Comparison of ENCODE assay signal across 12 mouse cellular contexts in genomic region chr12:53292010-53292409, GRCm38 (mm10). TPM values are rescaled to one million over a fixed set of nuclear protein-coding genes. Genes with fewer than 3 reads are reported as not detected.
DNase-seq lines count a peak whose midpoint lies in the region; ATAC-seq lines count a peak whose summit lies in the region.
"Had no signal": no experiment of that assay in that cellular context is flagged by ENCODE, and none has a peak within 500 bp of the region (broad histone marks: within the 10 kb centered on the region; RNA-seq: fewer than 3 reads in every experiment).

No protein-coding gene starts in this region.

- H3K9me3 ChIP-seq in heart, embryonic 13.5 days: no peaks in the 10 kb centered on the region
- H3K9me3 ChIP-seq in embryonic facial prominence, embryonic 14.5 days (ENCODE audit: control insufficient read depth, low read length): no peaks in the 10 kb centered on the region
- no peaks in the 10 kb centered on the region for H3K9me3 ChIP-seq in hindbrain, embryonic 13.5 days
- no peaks in the 10 kb centered on the region for H3K9me3 ChIP-seq in midbrain, embryonic 16.5 days (replicated peaks; ENCODE audit: control insufficient read depth, low read length, poor library complexity, severe bottlenecking)
- H3K9me3 ChIP-seq in liver, embryonic 12.5 days (replicated peaks): no peaks in the 10 kb centered on the region

- ATAC-seq in heart, embryonic 13.5 days (ENCODE audit: extremely low read depth, insufficient number of reproducible peaks, low FRiP score, low TSS enrichment): no peak
- ATAC-seq in embryonic facial prominence, embryonic 14.5 days (ENCODE audit: low read depth): no peak
- ATAC-seq in hindbrain, embryonic 13.5 days (ENCODE audit: low FRiP score): no peak
- ATAC-seq in midbrain, embryonic 16.5 days: no peak; the same call in 1 of the 2 replicates
- ATAC-seq in liver, embryonic 12.5 days: no peak
- ATAC-seq: CD4-positive, CD25-positive, alpha-beta regulatory T cell, adult 4 months; inflammation-experienced regulatory T-cells, adult 6 months had no signal

- H3K27ac ChIP-seq in heart, embryonic 13.5 days (replicated peaks): peak overlapping the region; percentile 67
- H3K27ac ChIP-seq in embryonic facial prominence, embryonic 14.5 days (replicated peaks; ENCODE audit: low read depth, low read length): peak overlapping the region; percentile 81; the same call in 1 of the 2 replicates
- H3K27ac ChIP-seq in hindbrain, embryonic 13.5 days: peak overlapping the region; percentile 75; the same call in 1 of the 2 replicates
- peak overlapping the region; percentile 0; the same call in 1 of the 2 replicates for H3K27ac ChIP-seq in midbrain, embryonic 16.5 days (ENCODE audit: low read length)
- H3K27ac ChIP-seq in liver, embryonic 12.5 days: no peak overlapping the region

- H3K4me1 ChIP-seq in heart, embryonic 13.5 days: peaks cover 7% of the 10 kb centered on the region
- peaks cover 16% of the 10 kb centered on the region for H3K4me1 ChIP-seq in embryonic facial prominence, embryonic 14.5 days (ENCODE audit: control insufficient read depth, insufficient read depth, low read length)
- H3K4me1 ChIP-seq in hindbrain, embryonic 13.5 days (replicated peaks): peaks cover 29% of the 10 kb centered on the region
- H3K4me1 ChIP-seq in midbrain, embryonic 16.5 days (ENCODE audit: control insufficient read depth, insufficient read depth, low read length): peaks cover 3% of the 10 kb centered on the region; the same call in 1 of the 2 replicates
- no peaks in the 10 kb centered on the region; the same call in 1 of the 2 replicates for H3K4me1 ChIP-seq in liver, embryonic 12.5 days

- H3K27me3 ChIP-seq in heart, embryonic 13.5 days (replicated peaks): peaks cover 8% of the 10 kb centered on the region; the same call in 1 of the 2 replicates
- no peaks in the 10 kb centered on the region for H3K27me3 ChIP-seq in embryonic facial prominence, embryonic 14.5 days (replicated peaks; ENCODE audit: control insufficient read depth, insufficient read depth, low read length)
- H3K27me3 ChIP-seq in hindbrain, embryonic 13.5 days: no peaks in the 10 kb centered on the region
- no peaks in the 10 kb centered on the region for H3K27me3 ChIP-seq in midbrain, embryonic 16.5 days (ENCODE audit: control insufficient read depth, insufficient read depth, low read depth, low read length)
- no peaks in the 10 kb centered on the region for H3K27me3 ChIP-seq in liver, embryonic 12.5 days (replicated peaks)

- intact Hi-C loops in heart, postnatal 36 days (cut with DNase I): no loop called here

- H3K4me3 ChIP-seq in heart, embryonic 13.5 days: no peak overlapping the region
- H3K4me3 ChIP-seq in embryonic facial prominence, embryonic 14.5 days (ENCODE audit: low read depth, low read length): no peak overlapping the region
- no peak overlapping the region for H3K4me3 ChIP-seq in hindbrain, embryonic 13.5 days
- H3K4me3 ChIP-seq in midbrain, embryonic 16.5 days (ENCODE audit: low read depth, low read length): no peak overlapping the region
- no peak overlapping the region for H3K4me3 ChIP-seq in liver, embryonic 12.5 days

- no peak for DNase-seq in heart, postnatal 36 days
- DNase-seq in embryonic facial prominence, embryonic 14.5 days (ENCODE audit: low spot score): no peak
- no peak for DNase-seq in ovary, postnatal 10 days (ENCODE audit: low spot score)
- DNase-seq in adrenal gland, adult (ENCODE audit: inconsistent age in 2 of 2, low spot score in 1 of 2): no peak
- DNase-seq: gastrocnemius, postnatal 14 days had no signal

- 66% methylated on average over 8 of the region's 8 CpGs for WGBS in heart, embryonic 13.5 days
- 63% methylated on average over 8 of the region's 8 CpGs for WGBS in embryonic facial prominence, embryonic 14.5 days
- 45% methylated on average over 8 of the region's 8 CpGs for WGBS in hindbrain, embryonic 13.5 days
- 45% methylated on average over 8 of the region's 8 CpGs for WGBS in midbrain, embryonic 16.5 days
- WGBS in liver, embryonic 12.5 days (ENCODE audit: insufficient replicate concordance): 76% methylated on average over 8 of the region's 8 CpGs

- no peak overlapping the region for H3K4me2 ChIP-seq in heart, embryonic 13.5 days
- peak overlapping the region; percentile 23; the same call in 1 of the 2 replicates for H3K4me2 ChIP-seq in embryonic facial prominence, embryonic 14.5 days (ENCODE audit: low read depth, low read length)
- 0 out of 2 replicates have a peak overlapping the region, but pooled peaks have one; percentile 6 for H3K4me2 ChIP-seq in hindbrain, embryonic 13.5 days
- H3K4me2 ChIP-seq in midbrain, embryonic 16.5 days (ENCODE audit: low read length): no peak overlapping the region
- no peak overlapping the region for H3K4me2 ChIP-seq in liver, embryonic 12.5 days

- H3K9ac ChIP-seq in heart, embryonic 13.5 days: no peak overlapping the region
- H3K9ac ChIP-seq in embryonic facial prominence, embryonic 14.5 days (ENCODE audit: low read depth, low read length): peak overlapping the region; percentile 28; the same call in 1 of the 2 replicates
- H3K9ac ChIP-seq in hindbrain, embryonic 13.5 days: no peak overlapping the region
- H3K9ac ChIP-seq in midbrain, embryonic 16.5 days (ENCODE audit: low read depth, low read length): no peak overlapping the region
- no peak overlapping the region for H3K9ac ChIP-seq in liver, embryonic 12.5 days

- no peaks in the 10 kb centered on the region for H3K36me3 ChIP-seq in heart, embryonic 13.5 days
- no peaks in the 10 kb centered on the region for H3K36me3 ChIP-seq in embryonic facial prominence, embryonic 14.5 days (ENCODE audit: control insufficient read depth, insufficient read depth, low read length)
- H3K36me3 ChIP-seq in hindbrain, embryonic 13.5 days: no peaks in the 10 kb centered on the region
- no peaks in the 10 kb centered on the region for H3K36me3 ChIP-seq in midbrain, embryonic 16.5 days (ENCODE audit: control insufficient read depth, insufficient read depth, low read length)
- H3K36me3 ChIP-seq in liver, embryonic 12.5 days: no peaks in the 10 kb centered on the region

RNA-seq across cellular contexts. Expression of gene Npas3, which starts 43.5 kb away (rescaled TPM):
- 0.94 and 1.1 TPM in 2 replicates for polyA plus RNA-seq in heart, embryonic 13.5 days (2015; fragmentation: Nextera tagmentation; extraction: Ambion mirVana)
- total RNA-seq in heart, postnatal 36 days (2021): under 1 TPM; 0.79 to 0.83 TPM
- polyA plus RNA-seq in embryonic facial prominence, embryonic 14.5 days (2014; fragmentation: Nextera tagmentation; extraction: Ambion mirVana): 4.4 and 4.7 TPM in 2 replicates
- 22.3 and 25.0 TPM in 2 replicates for polyA plus RNA-seq in hindbrain, embryonic 13.5 days (2015; fragmentation: Nextera tagmentation; extraction: Ambion mirVana)
- 25.1 and 27.9 TPM in 2 replicates for polyA plus RNA-seq in midbrain, embryonic 16.5 days (2015; fragmentation: Nextera tagmentation; extraction: Ambion mirVana)
- 0.47 and 0.70 TPM in 2 replicates for polyA plus RNA-seq in liver, embryonic 12.5 days (2016; fragmentation: Nextera tagmentation; extraction: Ambion mirVana)
- total RNA-seq: common myeloid progenitor, adult 5-6 weeks had no signal

Comparison
In these comparisons a context has a peak if more than half of its experiments do, and no peak if none do; other contexts are left out.
1. H3K4me2 ChIP-seq: peak in embryonic facial prominence, embryonic 14.5 days (single experiment) and hindbrain, embryonic 13.5 days (single experiment); none in heart, embryonic 13.5 days (single experiment), midbrain, embryonic 16.5 days (single experiment) and liver, embryonic 12.5 days (single experiment).